Mouse (Mus musculus): ENCODE data around the gene Ctdsp1. TPM values are rescaled to one million over a fixed set of nuclear protein-coding genes. Genes with fewer than 3 reads are reported as not detected.

The Ctdsp1 gene
- polyA plus RNA-seq, 1 experiment from 2014 or later: 45.2 TPM

GRCm38 (mm10) chr1:74380484-74380883, 10.8 kb upstream of the Ctdsp1 start:
- no peaks in the 10 kb centered on the region for H3K36me3 ChIP-seq (ENCODE audit: control insufficient read depth, insufficient read depth, low read length)
- no peak overlapping the region for H3K27ac ChIP-seq (replicated peaks)
- H3K27me3 ChIP-seq (ENCODE audit: control insufficient read depth, insufficient read depth, low read length): no peaks in the 10 kb centered on the region
- ATAC-seq (ENCODE audit: low FRiP score, low TSS enrichment) (no peak), DNase-seq (ENCODE audit: low spot score) (no peak)
- H3K4me1 ChIP-seq (replicated peaks; ENCODE audit: control insufficient read depth, insufficient read depth): no peaks in the 10 kb centered on the region
- no peak overlapping the region for H3K4me2 ChIP-seq (replicated peaks; ENCODE audit: low read depth)
- no peak overlapping the region for H3K9ac ChIP-seq (ENCODE audit: low read length)
- H3K4me3 ChIP-seq (ENCODE audit: low read depth, low read length): no peak overlapping the region
- no peaks in the 10 kb centered on the region for H3K9me3 ChIP-seq (ENCODE audit: control insufficient read depth, low read length)
- no peak for TF ChIP-seq CTCF (IDR thresholded peaks at IDR 0.05; ENCODE audit: low read depth)
- no peak for TF ChIP-seq EP300 (optimal IDR thresholded peaks at IDR 0.05)
- WGBS: 82% methylated on average over 5 of the region's 5 CpGs

DNA sequence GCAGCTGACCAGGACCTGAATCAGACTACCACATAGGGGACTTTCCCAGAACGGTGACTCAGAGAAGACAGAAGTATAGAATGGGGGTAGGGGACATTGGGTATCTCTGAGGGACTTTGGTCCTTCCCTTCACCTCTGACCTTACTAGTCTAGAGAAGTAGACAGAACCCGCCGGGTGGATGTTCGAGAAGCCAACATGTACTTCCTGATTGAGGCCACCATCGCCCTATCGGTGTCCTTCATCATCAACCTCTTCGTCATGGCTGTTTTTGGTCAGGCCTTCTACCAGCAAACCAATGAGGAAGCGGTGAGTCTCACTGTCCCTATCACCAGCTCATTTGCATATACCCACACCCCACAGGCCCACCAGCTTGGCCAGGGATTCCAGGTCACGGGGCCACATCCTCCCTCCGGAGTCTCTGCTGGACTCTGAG, 9.7 kb upstream of the Ctdsp1 start:
- Histone ChIP-seq H3K36me3 (ENCODE audit: control insufficient read depth, insufficient read depth, low read length) (no peaks in the 10 kb centered on the region), H3K9me3 (ENCODE audit: control insufficient read depth, low read length) (no peaks in the 10 kb centered on the region), H3K27ac (replicated peaks) (no peak overlapping the region), H3K4me2 (replicated peaks; ENCODE audit: low read depth) (no peak overlapping the region), H3K4me3 (ENCODE audit: low read depth, low read length) (no peak overlapping the region), H3K27me3 (ENCODE audit: control insufficient read depth, insufficient read depth, low read length) (no peaks in the 10 kb centered on the region), H3K9ac (ENCODE audit: low read length) (no peak overlapping the region), H3K4me1 (replicated peaks; ENCODE audit: control insufficient read depth, insufficient read depth) (no peaks in the 10 kb centered on the region)
- ATAC-seq (ENCODE audit: low FRiP score, low TSS enrichment) (no peak), DNase-seq (ENCODE audit: low spot score) (no peak)
- TF ChIP-seq EP300 (optimal IDR thresholded peaks at IDR 0.05): no peak
- TF ChIP-seq CTCF (IDR thresholded peaks at IDR 0.05; ENCODE audit: low read depth): no peak
- 87% methylated on average over 10 of the region's 10 CpGs for WGBS

GRCm38 (mm10) chr1:74383385-74383784, 7.9 kb upstream of the Ctdsp1 start:
- H3K4me1 ChIP-seq (replicated peaks; ENCODE audit: control insufficient read depth, insufficient read depth): no peaks in the 10 kb centered on the region
- no peak for TF ChIP-seq CTCF (IDR thresholded peaks at IDR 0.05; ENCODE audit: low read depth)
- no peak for TF ChIP-seq EP300 (optimal IDR thresholded peaks at IDR 0.05)
- H3K9me3 ChIP-seq (ENCODE audit: control insufficient read depth, low read length): no peaks in the 10 kb centered on the region
- no peak overlapping the region for H3K9ac ChIP-seq (ENCODE audit: low read length)
- ATAC-seq (ENCODE audit: low FRiP score, low TSS enrichment): no peak
- H3K4me3 ChIP-seq (ENCODE audit: low read depth, low read length): no peak overlapping the region
- H3K36me3 ChIP-seq (ENCODE audit: control insufficient read depth, insufficient read depth, low read length): no peaks in the 10 kb centered on the region
- no peaks in the 10 kb centered on the region for H3K27me3 ChIP-seq (ENCODE audit: control insufficient read depth, insufficient read depth, low read length)
- H3K27ac ChIP-seq (replicated peaks): no peak overlapping the region
- 62% methylated on average over 13 of the region's 13 CpGs for WGBS
- no peak for DNase-seq (ENCODE audit: low spot score)
- no peak overlapping the region for H3K4me2 ChIP-seq (replicated peaks; ENCODE audit: low read depth)

DNA sequence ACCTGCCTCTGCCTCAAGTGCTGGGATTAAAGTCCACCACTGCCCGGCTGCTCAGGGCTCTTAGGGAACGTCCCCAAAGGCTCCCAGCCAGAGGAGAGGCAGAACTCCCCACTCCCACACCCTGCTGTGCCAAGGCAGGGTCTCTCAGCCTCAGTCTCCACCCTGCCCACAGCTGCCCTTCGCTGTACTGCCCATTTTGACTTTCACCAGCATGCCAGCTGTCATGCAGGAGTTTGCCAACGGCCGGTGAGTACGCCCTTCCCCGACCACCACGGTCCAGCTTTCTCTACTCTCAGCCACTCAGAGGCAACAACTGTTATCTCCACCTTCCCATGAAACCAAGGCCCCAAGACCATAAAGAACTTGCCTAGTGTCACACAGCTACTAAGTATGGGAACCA, 6.8 kb upstream of the Ctdsp1 start:
- Histone ChIP-seq H3K9me3 (ENCODE audit: control insufficient read depth, low read length) (no peaks in the 10 kb centered on the region), H3K9ac (ENCODE audit: low read length) (no peak overlapping the region), H3K4me3 (ENCODE audit: low read depth, low read length) (no peak overlapping the region), H3K4me2 (replicated peaks; ENCODE audit: low read depth) (no peak overlapping the region), H3K27ac (replicated peaks) (no peak overlapping the region), H3K4me1 (replicated peaks; ENCODE audit: control insufficient read depth, insufficient read depth) (no peaks in the 10 kb centered on the region), H3K27me3 (ENCODE audit: control insufficient read depth, insufficient read depth, low read length) (no peaks in the 10 kb centered on the region), H3K36me3 (ENCODE audit: control insufficient read depth, insufficient read depth, low read length) (no peaks in the 10 kb centered on the region)
- DNase-seq (ENCODE audit: low spot score) (no peak), ATAC-seq (ENCODE audit: low FRiP score, low TSS enrichment) (no peak)
- no peak for TF ChIP-seq EP300 (optimal IDR thresholded peaks at IDR 0.05)
- TF ChIP-seq CTCF (IDR thresholded peaks at IDR 0.05; ENCODE audit: low read depth): no peak
- WGBS: 89% methylated on average over 8 of the region's 8 CpGs

DNA sequence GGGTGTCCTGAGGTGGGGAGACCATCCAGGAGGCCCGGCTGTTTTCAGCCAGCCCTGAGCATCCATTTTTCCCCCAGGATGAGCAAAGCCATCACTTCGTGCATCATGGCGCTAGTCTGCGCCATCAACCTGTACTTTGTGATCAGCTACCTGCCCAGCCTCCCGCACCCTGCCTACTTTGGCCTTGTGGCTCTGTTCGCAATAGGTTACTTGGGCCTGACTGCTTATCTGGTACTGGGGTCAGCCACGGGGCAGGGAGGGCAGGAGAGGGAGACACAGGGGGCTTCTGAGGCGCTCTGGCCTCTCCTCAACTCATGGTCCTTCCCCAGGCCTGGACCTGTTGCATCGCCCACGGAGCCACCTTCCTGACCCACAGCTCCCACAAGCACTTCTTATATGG, 6.2 kb upstream of the Ctdsp1 start:
- DNase-seq (ENCODE audit: low spot score) (no peak), ATAC-seq (ENCODE audit: low FRiP score, low TSS enrichment) (no peak)
- peaks cover under 1% of the 10 kb centered on the region; the same call in 1 of the 2 replicates for H3K4me1 ChIP-seq (replicated peaks; ENCODE audit: control insufficient read depth, insufficient read depth)
- H3K36me3 ChIP-seq (ENCODE audit: control insufficient read depth, insufficient read depth, low read length): no peaks in the 10 kb centered on the region
- H3K27me3 ChIP-seq (ENCODE audit: control insufficient read depth, insufficient read depth, low read length): no peaks in the 10 kb centered on the region
- no peaks in the 10 kb centered on the region for H3K9me3 ChIP-seq (ENCODE audit: control insufficient read depth, low read length)
- TF ChIP-seq EP300 (optimal IDR thresholded peaks at IDR 0.05): no peak
- no peak overlapping the region for H3K4me2 ChIP-seq (replicated peaks; ENCODE audit: low read depth)
- no peak overlapping the region for H3K27ac ChIP-seq (replicated peaks)
- H3K4me3 ChIP-seq (ENCODE audit: low read depth, low read length): no peak overlapping the region
- no peak overlapping the region for H3K9ac ChIP-seq (ENCODE audit: low read length)
- 98% methylated on average over 10 of the region's 10 CpGs for WGBS

- Histone ChIP-seq H3K9me3 (ENCODE audit: control insufficient read depth, low read length) (no peaks in the 10 kb centered on the region), H3K4me1 (replicated peaks; ENCODE audit: control insufficient read depth, insufficient read depth) (peaks cover 3% of the 10 kb centered on the region; the same call in 1 of the 2 replicates), H3K36me3 (ENCODE audit: control insufficient read depth, insufficient read depth, low read length) (no peaks in the 10 kb centered on the region), H3K4me2 (replicated peaks; ENCODE audit: low read depth) (no peak overlapping the region), H3K9ac (ENCODE audit: low read length) (no peak overlapping the region), H3K27me3 (ENCODE audit: control insufficient read depth, insufficient read depth, low read length) (no peaks in the 10 kb centered on the region), H3K4me3 (ENCODE audit: low read depth, low read length) (no peak overlapping the region), H3K27ac (replicated peaks) (no peak overlapping the region)
- TF ChIP-seq CTCF (IDR thresholded peaks at IDR 0.05; ENCODE audit: low read depth) (no peak), EP300 (optimal IDR thresholded peaks at IDR 0.05) (no peak)
- no peak for ATAC-seq (ENCODE audit: low FRiP score, low TSS enrichment)
- 85% methylated on average over 8 of the region's 8 CpGs for WGBS
- DNase-seq (ENCODE audit: low spot score): no peak
Measured at GRCm38 (mm10) chr1:74385531-74385930, 5.8 kb upstream of the Ctdsp1 start.

Measured in stomach, postnatal 0 days (tissue).